Mouse (Mus musculus): Measurements from ENCODE around the gene Gpbp1.

Gene Gpbp1

DNA sequence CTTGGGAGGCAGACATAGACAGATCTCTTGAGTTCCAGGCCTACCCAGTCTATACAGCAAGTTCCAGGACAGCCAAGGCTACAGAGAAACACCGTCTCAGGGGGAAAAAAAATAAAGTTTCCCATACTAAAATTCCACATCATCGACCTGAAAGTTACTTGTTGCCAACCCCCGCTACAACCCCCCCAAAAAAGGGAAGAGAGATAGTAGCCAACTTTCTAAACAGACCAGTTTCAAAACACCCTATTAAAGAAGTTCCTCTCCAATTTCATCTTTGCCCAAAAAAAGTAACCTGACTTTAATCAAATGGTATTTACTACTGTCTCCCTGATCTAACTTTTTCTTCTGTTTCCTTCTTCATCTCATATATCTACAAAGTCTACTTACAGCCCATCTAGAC lies 22.6 kb downstream of the Gpbp1 start:
- DNase-seq (ENCODE audit: low spot score), result no peak

DNA sequence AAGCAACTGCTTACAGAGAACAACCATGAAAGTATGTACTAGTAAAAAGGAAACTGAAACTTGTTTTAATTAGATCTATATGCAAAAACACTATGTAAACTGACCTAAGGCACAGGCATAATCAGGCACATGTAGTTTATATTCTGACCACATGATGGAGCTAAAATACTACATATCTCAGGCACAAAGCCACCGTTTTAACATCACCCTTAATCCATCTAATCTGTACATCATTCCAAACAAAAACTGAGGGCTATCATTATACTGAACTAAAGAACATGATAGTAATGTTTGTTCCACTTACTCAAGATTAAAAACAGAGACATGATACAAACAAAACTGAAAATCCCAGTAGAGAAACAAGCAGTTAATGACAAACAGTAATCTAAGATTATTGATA lies 28.5 kb downstream of the Gpbp1 start:
- no peak for DNase-seq (ENCODE audit: low spot score)

DNA sequence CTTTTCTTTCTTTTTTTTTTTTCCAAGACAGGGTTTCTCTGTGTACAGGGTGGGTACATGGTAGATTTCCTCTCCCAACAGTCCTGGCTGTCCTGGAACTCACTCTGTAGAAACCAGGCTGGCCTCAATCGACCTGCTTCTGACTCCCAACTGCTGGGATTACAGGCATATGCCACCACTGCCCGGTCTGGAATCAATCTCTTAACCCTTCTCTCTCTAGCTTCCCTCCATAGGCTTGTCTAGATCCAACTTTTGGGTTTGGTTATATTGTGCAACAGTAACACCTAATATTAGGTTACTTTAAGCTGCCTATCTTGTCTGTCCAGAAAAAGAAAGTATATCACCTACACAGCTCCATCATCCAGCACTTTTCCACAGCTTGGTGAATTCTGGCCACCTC lies 33.1 kb downstream of the Gpbp1 start:
- DNase-seq (ENCODE audit: low spot score), result no peak

DNA sequence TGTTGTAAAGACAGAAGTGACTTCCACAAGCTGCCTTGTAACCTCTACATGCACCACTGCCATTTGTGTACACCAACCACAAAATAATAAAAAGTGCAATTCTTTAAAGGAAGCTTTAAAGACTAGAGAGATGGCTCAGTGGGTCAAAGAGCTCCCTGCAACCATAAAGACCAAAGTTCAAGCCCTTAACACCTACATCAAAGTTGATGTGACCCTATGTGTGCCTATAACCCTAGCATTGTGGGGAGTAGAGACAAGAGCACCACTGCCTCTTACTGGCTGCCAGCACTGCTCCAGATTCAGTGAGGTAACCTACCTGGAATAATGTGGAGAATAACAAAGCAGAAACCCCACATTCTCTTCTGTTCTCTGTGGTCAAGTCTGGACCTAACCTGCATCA lies 45.6 kb downstream of the Gpbp1 start:
- no peak for DNase-seq (ENCODE audit: low spot score)

DNA sequence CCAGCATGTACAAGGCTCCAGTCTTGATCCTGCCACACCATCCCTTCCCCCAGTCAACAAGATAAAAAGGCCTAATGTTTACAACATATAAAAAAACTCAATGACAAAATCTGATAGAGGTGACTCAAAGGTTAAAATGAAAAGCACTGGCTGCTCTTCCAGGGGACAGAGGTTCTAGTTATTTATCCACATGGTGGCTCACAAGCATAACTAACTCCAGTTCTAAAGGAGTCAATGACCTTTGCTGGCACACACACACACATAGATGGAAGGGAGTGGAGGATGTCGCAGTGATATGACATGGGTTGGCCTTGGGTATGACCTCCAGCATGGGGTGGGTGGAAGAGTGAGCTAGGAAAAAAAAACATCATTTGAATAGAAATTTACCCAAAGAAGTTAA lies 58.7 kb downstream of the Gpbp1 start:
- DNase-seq (ENCODE audit: low spot score), result no peak

DNA sequence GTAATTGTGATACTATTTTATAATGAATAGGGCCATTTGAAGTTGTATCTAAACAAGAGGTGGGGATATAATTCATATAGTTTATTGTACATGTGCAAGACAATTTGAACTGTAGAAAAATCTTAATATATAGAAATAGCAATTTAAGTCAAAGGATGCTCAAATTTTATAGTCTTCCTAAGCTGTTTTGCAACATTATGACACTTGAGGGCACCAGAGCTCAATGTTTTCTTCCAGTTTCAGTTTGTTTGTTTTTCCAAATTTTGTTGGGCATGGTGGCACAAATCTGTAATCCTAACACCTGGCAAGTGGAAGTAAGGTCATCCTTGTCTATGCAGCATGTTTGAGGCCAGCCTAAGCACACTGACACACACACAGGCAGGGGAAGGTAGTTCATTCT lies 68.6 kb downstream of the Gpbp1 start:
- no peak for DNase-seq (ENCODE audit: low spot score)

DNA sequence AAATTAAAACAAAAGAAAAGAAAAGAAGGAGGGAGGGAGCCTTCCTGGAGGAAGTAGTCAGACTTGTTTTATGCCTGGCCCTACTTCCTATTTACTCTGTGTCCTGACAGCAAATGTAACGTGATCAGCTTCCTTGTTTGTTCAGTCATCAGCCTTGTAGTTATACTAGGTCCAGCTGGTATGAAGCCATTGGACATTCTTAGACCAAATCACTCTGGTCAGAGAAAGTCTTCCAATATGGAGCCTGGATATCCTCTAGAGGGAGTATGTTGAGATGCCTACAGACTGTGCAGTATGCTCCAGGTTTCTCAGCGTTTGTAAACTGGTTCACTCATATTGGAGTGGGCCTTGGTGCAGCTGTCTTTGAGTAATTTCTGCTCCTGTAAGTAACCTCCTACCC lies 71.8 kb downstream of the Gpbp1 start:
- no peak for DNase-seq (ENCODE audit: low spot score)

DNA sequence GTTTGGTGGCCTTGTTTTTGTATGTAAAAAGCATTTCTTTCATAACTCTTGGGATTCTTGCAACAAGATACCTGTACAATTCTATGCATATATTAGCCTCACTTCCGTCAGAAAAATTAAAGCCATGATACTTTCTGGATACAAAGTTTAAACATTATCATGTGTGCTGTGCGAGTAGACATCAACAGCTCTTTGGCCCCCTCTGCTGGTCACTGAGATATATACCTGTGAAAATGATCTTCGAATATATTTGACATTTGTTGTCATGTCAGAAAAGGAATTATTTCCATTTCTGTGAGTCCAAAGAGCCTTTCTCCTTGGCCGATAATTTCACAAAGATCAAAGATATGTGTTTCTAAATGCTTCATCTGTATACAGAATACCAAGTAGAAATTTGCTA lies 76.8 kb downstream of the Gpbp1 start:
- DNase-seq (ENCODE audit: low spot score), result no peak

DNA sequence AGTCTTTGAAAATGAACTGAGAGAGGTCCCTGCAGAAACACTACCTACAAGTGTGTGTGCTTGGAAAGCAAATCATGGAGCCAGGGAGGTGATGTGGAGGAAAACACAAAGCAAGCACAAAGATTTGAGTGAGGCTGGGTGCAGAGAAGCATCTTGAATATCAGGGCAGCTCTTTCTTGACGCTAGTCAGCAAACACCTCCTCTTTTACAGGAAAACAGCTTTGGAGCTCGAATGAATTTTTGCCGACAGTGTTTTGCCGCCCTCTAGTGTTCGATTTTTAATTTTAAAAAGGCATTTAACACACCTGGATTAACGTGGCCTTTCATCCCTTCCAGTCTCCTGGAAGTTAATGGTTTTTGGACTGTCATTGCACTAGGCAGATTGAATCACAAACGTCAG lies 79.1 kb downstream of the Gpbp1 start:
- DNase-seq (ENCODE audit: low spot score), result no peak

DNA sequence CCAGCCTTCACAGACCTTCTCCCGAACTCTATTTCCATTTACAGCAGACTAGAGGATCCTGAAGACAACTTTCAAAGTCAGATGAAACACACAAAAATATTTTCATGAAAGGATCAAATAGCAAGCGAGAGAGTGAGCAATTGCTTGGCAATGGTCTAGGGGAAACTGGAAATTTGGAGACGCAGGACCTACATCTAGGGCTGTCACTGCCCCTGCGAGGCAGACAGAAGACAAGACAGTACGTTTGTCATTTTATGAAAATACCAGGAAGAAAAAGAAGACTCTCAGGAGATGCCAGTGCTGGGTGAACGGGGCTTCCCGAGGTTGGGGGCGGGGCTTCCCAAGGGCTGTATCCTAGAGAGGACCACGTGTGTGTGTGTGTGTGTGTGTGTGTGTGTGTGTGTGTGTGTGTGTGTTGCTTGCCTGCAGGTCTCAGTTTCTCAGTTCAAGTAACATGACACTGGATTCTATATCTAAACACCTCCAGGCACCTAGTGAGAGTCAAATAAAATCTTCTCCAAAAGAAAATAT lies 83.0 kb downstream of the Gpbp1 start:
- DNase-seq (ENCODE audit: low spot score), result no peak

DNA sequence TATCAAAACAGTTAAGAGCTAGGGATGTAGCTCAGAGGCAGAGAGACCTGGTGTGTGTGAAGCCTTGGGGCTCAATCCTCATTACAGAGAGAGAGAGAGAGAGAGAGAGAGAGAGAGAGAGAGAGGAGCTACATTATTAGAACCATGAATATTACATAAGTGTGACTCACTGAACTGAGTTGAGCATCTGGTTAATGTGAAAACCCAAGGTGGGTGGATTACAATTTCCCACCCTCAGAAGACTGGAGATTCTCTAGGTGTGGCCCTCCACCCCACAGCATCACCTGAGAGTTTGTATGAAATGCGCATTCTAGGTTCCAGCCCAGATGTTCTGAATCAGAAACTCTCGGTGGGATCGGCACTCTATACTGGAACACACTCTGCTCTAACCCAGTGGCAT lies 84.0 kb downstream of the Gpbp1 start:
- DNase-seq (ENCODE audit: low spot score), result no peak

DNA sequence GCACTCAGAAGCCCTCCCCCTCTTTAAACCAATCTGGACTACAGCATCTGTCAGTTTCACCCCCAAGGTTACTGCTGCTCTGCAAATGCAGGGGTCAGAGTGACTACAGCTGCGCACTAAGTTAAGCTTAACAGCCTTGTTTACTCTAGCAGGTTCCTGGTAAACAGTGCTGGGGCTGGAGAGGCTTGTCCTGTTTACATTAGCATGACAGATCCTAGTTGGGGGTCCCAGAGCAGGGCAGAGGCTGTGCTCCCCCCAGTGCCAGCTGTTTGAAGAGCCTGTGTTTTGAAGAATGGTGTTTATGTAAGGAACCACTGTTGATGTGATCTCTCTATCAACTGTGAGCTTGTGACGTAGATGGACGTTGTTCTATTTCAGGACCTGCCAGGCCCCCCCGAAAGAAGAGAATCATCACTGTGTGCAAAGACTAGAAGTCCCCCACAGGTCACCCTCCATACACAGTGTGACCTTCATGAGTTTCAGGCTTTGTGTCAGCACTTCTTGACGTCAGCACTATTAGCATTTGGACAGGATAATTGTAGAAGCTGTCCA lies 92.2 kb downstream of the Gpbp1 start:
- DNase-seq (ENCODE audit: low spot score), result no peak

DNA sequence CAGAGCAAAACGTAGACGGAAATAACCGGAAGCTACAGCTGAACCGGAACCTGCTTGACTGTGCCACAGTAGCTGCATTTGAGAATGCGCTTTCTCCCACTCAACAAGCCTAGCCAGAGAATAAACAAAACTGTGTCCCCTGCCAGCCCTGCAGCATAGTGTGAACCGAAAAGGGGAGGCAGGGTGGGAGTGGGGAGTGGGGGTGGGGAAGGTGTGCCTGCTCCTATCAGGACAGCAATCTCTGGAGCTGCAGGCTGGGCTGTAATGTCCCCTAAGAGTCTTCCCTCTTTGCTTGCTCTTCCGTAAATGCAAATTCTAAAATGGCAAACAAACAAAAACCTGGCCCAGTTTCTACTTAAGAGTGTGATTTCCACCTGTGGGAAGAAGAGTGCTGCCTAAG lies 92.8 kb downstream of the Gpbp1 start:
- DNase-seq (ENCODE audit: low spot score), result no peak

DNA sequence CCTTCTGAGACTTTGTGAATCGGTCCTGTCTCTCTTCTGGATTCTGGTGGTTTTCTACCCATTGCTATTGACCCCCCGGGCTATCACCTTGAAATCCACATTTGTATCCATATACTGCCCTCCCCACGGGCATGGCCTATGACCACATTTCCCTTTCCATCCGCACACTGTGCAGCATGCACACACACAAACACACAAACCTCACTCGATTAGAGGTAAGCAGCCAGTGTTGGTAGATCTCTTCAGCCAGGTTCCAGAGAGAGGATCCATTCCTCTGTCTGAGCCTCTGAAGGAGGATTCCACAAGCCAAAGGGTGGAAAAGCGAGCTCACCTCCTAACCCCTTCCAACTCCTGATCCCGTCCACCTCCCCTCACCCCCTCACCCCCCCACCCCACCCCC lies 94.4 kb downstream of the Gpbp1 start:
- no peak for DNase-seq (ENCODE audit: low spot score)

DNA sequence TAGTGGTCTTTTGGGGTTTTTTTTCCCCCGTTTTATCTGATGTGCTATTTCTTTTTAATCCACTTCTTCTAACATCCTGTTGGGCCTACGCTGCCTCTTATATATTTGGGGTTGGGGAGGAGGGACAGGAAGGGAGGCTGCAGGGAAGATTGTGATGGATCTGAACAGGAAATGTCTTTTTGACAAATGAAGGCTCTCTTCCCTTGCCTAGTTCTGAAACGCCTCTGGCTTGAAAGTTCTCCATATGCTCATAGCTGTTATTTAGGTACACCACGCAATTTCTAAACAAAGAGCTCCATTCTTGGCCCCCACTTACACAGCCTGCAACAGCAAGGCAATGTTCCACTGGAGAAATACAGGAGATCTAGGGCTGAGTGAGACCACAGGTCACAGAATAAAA lies 95.0 kb downstream of the Gpbp1 start:
- no peak for DNase-seq (ENCODE audit: low spot score)

DNA sequence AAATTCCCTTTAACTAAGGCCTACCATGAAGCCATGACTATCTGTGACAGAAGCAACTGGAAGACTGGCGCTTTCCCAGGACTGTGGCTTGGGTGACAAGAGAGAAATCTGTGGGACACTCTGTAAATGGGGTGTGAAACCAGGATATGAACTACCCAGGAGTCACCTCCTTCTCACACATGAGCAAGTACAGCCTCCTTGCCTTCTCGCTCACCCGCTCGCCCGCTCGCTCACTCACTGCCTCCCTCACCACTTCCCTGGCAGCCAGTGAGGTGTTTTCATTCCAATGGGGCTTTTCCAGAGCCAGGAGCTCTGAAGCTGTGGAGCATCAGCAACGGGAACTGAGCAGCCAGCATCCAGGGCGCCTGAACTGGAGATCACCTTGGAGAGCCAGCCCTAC lies 95.6 kb downstream of the Gpbp1 start:
- no peak for DNase-seq (ENCODE audit: low spot score)

DNA sequence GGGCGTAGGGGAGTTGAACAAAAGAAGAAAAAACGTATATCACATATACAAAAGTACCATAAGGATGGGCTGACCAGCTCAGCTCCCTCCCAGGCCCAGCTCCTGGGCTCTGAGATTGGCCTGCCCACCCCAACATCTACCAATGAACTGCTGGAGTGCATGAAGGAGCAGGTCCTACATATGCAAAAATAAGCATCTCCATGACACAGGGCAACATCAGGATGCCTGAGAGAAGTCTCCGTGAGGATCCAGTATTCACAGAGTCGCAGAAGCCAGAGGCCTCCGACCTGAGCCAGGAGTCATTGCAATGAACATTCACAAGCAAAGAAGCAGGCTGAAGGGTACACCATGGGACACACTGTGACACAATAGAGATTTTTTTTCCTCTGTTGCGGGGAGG lies 96.5 kb downstream of the Gpbp1 start:
- no peak for DNase-seq (ENCODE audit: low spot score)

DNA sequence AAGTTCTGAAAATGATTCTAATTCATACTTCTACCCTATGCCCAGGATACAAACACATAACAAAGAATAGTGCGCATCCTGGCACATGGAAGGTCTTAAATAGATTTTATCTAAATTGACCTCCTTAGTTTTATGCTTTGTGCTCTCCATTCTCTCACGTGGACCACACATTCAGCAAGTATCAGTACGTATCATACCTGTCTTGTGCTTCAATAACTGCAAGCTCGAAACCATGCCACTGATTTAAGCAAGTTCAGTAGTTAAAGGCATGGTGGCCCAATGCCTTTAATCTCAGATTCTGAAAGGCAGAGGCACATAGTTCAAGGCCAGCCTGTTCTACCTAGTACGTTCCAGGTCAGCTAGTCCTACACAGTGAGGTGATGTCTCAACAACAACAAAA lies 98.5 kb downstream of the Gpbp1 start:
- no peak for DNase-seq (ENCODE audit: low spot score)

DNA sequence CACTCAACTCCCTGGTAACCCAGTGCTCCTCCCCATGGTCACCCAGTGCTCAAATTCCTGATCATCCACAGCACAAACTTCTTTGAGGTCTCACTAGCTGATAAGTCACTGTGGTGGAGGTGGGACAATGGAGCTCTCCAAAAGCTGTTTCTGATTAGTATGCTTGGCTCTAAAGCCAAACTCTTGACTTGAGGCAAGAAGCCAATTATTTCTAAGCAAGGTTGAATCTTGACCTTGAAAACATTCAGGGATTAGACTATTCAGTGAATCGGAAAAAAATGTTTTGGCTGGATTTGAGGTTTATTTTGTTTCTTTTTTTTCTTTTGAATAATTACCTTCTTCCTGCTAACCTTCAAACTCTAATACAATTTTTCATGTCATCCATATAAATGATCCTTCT lies 98.9 kb downstream of the Gpbp1 start:
- no peak for DNase-seq (ENCODE audit: low spot score)

DNA sequence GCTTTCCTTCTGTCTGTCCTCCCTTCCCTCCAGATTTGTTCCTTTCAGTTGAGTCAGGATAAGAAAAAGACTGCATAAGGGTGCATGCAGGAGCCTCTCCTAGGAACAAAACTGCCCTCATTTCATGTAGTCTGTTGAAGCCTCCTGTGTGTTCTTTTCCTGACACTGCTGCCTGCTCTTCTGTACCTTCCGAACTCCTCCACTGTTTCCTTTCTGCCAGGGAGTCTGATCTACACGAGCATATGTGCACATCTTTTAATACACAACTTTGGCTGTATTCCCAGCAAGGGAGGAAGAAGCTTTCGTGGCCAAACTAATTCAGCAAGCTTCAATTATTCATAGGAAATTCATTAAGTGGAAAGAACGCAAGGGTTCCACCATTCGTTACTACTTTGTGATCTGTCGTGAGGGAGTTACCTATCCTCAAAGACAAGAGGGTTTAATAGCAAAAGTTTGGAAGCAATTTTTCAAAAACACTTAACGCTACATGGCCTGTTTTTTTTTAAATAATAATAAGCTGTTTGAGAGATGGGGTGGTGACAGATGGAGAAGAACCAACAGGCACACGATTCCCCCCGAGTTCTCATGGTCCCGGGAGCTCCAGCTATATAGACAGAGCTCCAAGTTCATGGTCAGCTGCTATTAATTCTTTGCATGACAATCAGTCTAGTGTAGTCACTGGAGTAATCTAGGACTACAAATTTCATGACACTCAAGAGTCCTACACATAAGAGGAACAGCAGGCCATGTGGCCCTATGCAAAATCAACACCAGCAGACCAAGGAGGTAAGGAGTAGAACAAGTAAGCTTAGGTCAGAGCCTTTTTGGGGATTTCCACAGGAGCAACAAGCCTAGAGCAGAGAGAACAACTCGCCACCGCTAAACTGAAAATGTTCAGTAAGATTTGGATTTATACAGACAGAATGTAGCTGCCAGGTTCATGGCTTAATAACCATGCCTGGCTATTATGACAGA lies 105.6 kb downstream of the Gpbp1 start:
- DNase-seq (ENCODE audit: low spot score), result no peak

All from urinary bladder, postnatal 10 days (tissue).